Mouse (Mus musculus) forebrain, embryonic 16.5 days (tissue): Measurements from ENCODE around the gene Rad51b. TPM values are rescaled to one million over a fixed set of nuclear protein-coding genes. Genes with fewer than 3 reads are reported as not detected.

Experiments used
- ATAC-seq: fragments of 200-750 bp; cut with Nextera tagmentation; 2 replicates; pipeline ENCODE4 v1.8.0; 2017; ENCODE audit warnings: mild to moderate bottlenecking, moderate library complexity
- H3K27ac ChIP-seq: fragments of 300-500 bp; sonication (generic); 2 replicates; pipeline ENCODE4 v1.5.1; 2014; ENCODE audit warnings: low read length, control low read depth
- H3K27me3 ChIP-seq: fragments of 300-500 bp; sonication (generic); replicated peaks from 2 replicates; pipeline ENCODE4 v1.6.1; 2014; ENCODE audit warnings: low read length; ENCODE audit not compliant: control insufficient read depth, insufficient read depth
- H3K36me3 ChIP-seq: fragments of 300-500 bp; sonication (generic); 2 replicates; pipeline ENCODE4 v1.6.1; 2014; ENCODE audit not compliant: control insufficient read depth, insufficient read depth
- H3K4me1 ChIP-seq: fragments of 300-500 bp; sonication (generic); replicated peaks from 2 replicates; pipeline ENCODE4 v1.6.1; 2014; ENCODE audit warnings: low read length; ENCODE audit not compliant: control insufficient read depth, insufficient read depth
- H3K4me2 ChIP-seq: fragments of 300-500 bp; sonication (generic); 2 replicates; pipeline ENCODE4 v1.6.1; 2014; ENCODE audit warnings: mild to moderate bottlenecking, low read length, control low read depth
- H3K4me3 ChIP-seq: fragments of 300-500 bp; sonication (generic); replicated peaks from 2 replicates; pipeline ENCODE4 v1.5.1; 2014; ENCODE audit warnings: mild to moderate bottlenecking, low read length, control low read depth
- H3K9ac ChIP-seq: fragments of 300-500 bp; sonication (generic); replicated peaks from 2 replicates; pipeline ENCODE4 v1.6.1; 2014; ENCODE audit warnings: low read depth, low read length, control low read depth
- H3K9me3 ChIP-seq: fragments of 300-500 bp; sonication (generic); 2 replicates; pipeline ENCODE4 v1.6.1; 2016; ENCODE audit warnings: low read length; ENCODE audit not compliant: control insufficient read depth
- WGBS: fragments of 180-500 bp; shearing (Covaris S2); extraction: QIAGEN DNeasy Blood & Tissue Kit; methylation state at CpG from one replicate; pipeline ENCODE4 v1.1.7; 2014; 5-methylcytosine and 5-hydroxymethylcytosine counted together
- polyA plus RNA-seq: library from polyadenylated mRNA; unstranded; fragments of >200 nt; fragmentation: Nextera tagmentation; extraction: Ambion mirVana; gene quantifications from 2 replicates; pipeline ENCODE4 v1.2.1, GENCODE M21; 2015

Gene Rad51b
- polyA plus RNA-seq, 1 experiment from 2014 or later, result 2.6 TPM

DNA sequence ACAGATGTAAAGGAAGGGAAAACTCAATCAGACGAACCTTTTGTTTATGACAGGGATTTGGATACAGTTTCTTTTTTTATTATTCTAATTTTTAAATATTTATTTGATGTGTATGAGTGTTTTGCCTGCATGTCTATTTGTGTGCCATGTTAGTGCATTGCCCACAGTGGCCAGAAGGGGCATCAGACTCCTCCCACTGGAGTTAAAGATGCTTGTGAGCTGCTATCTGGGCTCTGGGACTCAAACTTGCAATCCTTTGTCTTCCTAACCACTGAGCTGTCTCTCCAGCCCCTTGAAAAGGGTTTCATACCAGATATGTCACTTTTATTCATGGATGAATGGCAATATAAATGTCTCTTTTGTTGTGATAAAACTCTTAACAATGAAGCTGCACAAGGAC, 65.1 kb downstream of the Rad51b start:
- 66% methylated on average over 1 of the region's 1 CpGs for whole genome bisulfite sequencing
- Histone ChIP-seq H3K9ac (no peak overlapping the region), H3K4me1 (no peaks in the 10 kb centered on the region), H3K4me2 (no peak overlapping the region), H3K36me3 (no peaks in the 10 kb centered on the region), H3K9me3 (no peaks in the 10 kb centered on the region), H3K27ac (no peak overlapping the region), H3K4me3 (no peak overlapping the region), H3K27me3 (no peaks in the 10 kb centered on the region)
- ATAC-seq, result no peak

DNA sequence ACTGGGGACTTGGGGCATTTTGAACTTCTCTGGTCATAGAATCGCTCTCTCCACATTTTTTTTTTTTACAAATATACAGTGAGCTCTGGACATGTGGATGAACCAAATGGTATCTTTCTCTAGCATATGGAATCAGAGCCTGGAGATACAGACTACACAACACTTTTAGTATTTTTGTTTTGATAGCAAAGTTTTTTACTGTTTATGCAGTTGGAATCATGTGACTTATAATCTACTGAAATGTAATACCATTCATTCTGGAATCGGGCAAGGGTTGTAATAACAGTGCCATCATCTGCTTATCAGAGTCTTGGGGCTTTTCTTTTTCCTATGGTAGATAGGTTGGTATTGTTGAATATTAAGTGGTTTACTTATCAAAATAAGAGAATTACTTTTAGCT, 67.2 kb downstream of the Rad51b start:
- Histone ChIP-seq H3K9me3 (no peaks in the 10 kb centered on the region), H3K4me3 (no peak overlapping the region), H3K9ac (no peak overlapping the region), H3K4me1 (no peaks in the 10 kb centered on the region), H3K36me3 (no peaks in the 10 kb centered on the region), H3K27ac (no peak overlapping the region), H3K4me2 (no peak overlapping the region), H3K27me3 (no peaks in the 10 kb centered on the region)
- no peak for ATAC-seq
- 91% methylated on average over 2 of the region's 2 CpGs for WGBS

DNA sequence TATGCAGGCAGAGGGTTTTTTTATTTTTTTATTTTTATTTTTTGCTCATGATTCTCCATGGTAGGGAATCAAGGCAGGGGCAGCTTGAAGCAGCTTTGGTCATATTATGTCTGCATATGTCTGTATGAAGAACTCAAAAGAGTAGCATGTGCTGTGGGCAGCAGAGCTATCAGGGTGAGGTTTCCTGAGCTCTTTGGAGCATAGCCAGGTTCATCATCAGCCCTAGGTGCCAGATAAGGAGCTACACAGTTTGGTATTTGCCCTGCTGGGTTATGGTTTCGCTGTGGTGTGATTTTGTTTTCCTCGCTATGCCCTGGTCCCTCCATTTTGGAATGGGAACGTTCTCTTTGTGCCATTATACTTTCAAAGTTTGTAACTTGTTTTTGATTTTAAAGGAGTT, 71.7 kb downstream of the Rad51b start:
- no peak overlapping the region for H3K9ac ChIP-seq
- ATAC-seq, result no peak
- H3K4me3 ChIP-seq, result no peak overlapping the region
- no peaks in the 10 kb centered on the region for H3K9me3 ChIP-seq
- WGBS, result 93% methylated on average over 3 of the region's 3 CpGs
- no peak overlapping the region for H3K27ac ChIP-seq
- H3K36me3 ChIP-seq, result no peaks in the 10 kb centered on the region
- no peaks in the 10 kb centered on the region for H3K4me1 ChIP-seq
- H3K27me3 ChIP-seq, result no peaks in the 10 kb centered on the region
- H3K4me2 ChIP-seq, result no peak overlapping the region

DNA sequence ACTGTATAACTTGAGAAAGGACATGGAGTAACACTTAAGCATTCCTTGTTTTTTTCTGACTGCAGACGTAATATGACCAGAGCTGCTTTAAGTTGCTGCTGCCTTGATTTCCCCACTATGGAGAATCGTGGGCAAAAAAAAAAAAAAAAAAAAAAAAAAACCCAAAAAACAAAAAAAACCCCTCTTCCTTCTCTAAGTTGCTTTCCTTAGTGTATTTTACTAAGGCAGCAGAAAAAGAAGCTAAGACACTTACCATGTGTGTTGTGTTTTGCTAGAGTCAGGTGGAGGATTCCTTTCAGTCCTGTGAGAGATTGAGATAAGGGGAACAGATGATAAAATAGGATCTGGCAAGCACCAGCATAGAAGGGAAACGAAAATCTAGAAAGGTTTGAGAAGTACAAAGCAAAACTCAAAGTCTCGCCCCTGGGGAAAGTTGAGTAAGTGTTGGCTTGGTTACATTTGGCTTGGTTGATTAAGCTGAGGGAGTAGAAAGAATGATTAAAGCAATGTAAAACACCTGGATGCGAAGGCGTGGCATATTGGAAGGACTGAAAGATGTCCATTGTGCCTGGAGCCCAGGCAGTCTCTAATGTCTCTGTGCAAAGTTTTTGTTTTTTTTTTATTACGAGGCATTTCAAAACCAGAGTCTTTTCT, 72.6 kb downstream of the Rad51b start:
- H3K4me1 ChIP-seq, result no peaks in the 10 kb centered on the region
- H3K4me3 ChIP-seq, result no peak overlapping the region
- no peak overlapping the region for H3K27ac ChIP-seq
- H3K9ac ChIP-seq, result no peak overlapping the region
- H3K4me2 ChIP-seq, result no peak overlapping the region
- H3K36me3 ChIP-seq, result no peaks in the 10 kb centered on the region
- no peak for ATAC-seq
- no peaks in the 10 kb centered on the region for H3K27me3 ChIP-seq
- H3K9me3 ChIP-seq, result no peaks in the 10 kb centered on the region
- WGBS, result 82% methylated on average over 7 of the region's 7 CpGs

DNA sequence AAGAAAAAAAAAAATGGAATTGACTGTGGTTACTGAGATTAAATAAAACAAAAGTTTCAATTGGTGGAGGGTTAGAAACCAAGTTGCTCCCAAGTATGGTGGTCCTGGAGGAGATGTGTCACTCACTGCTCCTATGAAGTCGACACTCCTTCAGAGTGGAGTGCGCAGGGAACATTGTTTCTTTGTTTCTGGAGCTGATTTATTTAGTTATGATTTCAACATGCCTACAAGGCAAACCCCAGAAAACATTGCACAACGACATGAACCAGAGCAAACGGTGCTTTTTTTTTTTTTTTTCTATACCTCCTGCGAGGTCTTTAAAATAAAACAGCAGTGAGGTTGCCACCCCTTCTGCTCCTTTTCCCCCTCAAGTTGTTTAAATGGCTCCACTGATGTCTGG, 75.6 kb downstream of the Rad51b start:
- H3K4me1 ChIP-seq, result no peaks in the 10 kb centered on the region
- H3K36me3 ChIP-seq, result no peaks in the 10 kb centered on the region
- no peak overlapping the region for H3K9ac ChIP-seq
- ATAC-seq, result no peak
- no peak overlapping the region for H3K4me3 ChIP-seq
- 89% methylated on average over 5 of the region's 5 CpGs for WGBS
- no peaks in the 10 kb centered on the region for H3K9me3 ChIP-seq
- H3K27ac ChIP-seq, result no peak overlapping the region
- no peaks in the 10 kb centered on the region for H3K27me3 ChIP-seq
- no peak overlapping the region for H3K4me2 ChIP-seq

DNA sequence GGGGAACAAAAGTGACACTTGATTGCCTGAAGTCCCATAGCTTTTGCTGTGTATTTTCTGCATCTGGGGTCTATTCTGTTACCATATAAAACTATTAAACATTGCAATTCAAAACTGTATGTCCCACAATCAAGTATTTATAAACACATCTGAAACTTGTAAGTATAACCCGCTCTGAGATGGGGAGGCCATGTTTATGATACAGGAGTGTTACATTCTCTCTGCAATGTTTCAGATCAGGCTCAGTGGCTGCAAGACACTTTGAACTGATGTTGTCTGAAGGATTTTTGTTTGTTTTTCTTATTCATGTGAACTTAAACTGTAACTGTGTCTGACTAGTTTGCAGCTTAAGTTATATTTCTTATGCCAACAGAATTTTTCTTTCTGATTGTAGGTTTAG, 80.3 kb downstream of the Rad51b start:
- Histone ChIP-seq H3K9ac (no peak overlapping the region), H3K4me3 (no peak overlapping the region), H3K9me3 (no peaks in the 10 kb centered on the region), H3K27ac (no peak overlapping the region), H3K4me2 (no peak overlapping the region), H3K36me3 (no peaks in the 10 kb centered on the region), H3K4me1 (no peaks in the 10 kb centered on the region), H3K27me3 (no peaks in the 10 kb centered on the region)
- WGBS, result 91% methylated on average over 1 of the region's 1 CpGs
- ATAC-seq, result no peak

DNA sequence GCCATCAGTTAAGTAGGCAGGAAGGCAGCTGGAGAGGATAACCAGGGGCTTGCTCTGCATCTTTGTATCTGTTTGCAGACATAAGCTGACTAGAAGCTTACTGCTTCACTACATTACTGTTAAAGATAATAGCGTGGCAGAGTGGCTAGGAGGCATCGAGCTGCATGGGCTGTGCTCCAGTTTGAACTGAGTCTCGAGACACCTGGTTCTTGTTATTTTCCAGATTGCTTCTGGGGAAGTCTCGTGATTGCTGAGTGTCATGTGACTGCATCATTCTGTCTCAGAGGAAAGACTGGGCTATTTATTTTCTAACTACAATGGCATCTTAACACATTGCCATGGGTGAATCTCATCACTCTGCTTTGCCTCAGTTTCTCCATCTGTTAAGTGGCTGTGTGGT, 80.8 kb downstream of the Rad51b start:
- no peak overlapping the region for H3K9ac ChIP-seq
- no peaks in the 10 kb centered on the region for H3K9me3 ChIP-seq
- no peak overlapping the region for H3K4me3 ChIP-seq
- no peaks in the 10 kb centered on the region for H3K36me3 ChIP-seq
- no peak overlapping the region for H3K27ac ChIP-seq
- H3K4me2 ChIP-seq, result no peak overlapping the region
- H3K4me1 ChIP-seq, result no peaks in the 10 kb centered on the region
- WGBS, result 63% methylated on average over 4 of the region's 4 CpGs
- no peaks in the 10 kb centered on the region for H3K27me3 ChIP-seq
- ATAC-seq, result no peak

DNA sequence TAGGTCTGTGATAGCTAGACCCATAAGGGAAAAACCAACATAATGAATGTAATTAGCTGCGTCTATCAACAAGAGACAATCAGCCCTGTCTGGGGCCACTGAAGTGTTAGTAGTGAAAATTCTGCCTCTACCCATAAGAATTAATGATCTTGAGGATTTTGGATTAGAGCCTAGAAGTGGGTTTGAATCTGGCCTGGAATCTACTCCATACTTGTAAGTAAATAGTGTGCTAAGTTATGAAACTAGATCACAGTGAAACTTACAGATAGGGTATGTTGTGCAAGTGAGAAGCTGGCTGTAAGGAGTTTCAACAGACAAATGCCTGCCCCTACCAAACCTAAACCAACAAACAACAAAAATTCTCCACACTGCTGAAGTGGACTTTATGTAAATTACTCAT, 83.1 kb downstream of the Rad51b start:
- Histone ChIP-seq H3K9me3 (no peaks in the 10 kb centered on the region), H3K27ac (no peak overlapping the region), H3K9ac (no peak overlapping the region), H3K4me3 (no peak overlapping the region), H3K36me3 (no peaks in the 10 kb centered on the region), H3K27me3 (no peaks in the 10 kb centered on the region), H3K4me2 (no peak overlapping the region), H3K4me1 (0 out of 2 replicates have a peak, but pooled peaks cover 2% of the 10 kb centered on the region)
- 35% methylated on average over 1 of the region's 1 CpGs for WGBS
- ATAC-seq, result no peak

DNA sequence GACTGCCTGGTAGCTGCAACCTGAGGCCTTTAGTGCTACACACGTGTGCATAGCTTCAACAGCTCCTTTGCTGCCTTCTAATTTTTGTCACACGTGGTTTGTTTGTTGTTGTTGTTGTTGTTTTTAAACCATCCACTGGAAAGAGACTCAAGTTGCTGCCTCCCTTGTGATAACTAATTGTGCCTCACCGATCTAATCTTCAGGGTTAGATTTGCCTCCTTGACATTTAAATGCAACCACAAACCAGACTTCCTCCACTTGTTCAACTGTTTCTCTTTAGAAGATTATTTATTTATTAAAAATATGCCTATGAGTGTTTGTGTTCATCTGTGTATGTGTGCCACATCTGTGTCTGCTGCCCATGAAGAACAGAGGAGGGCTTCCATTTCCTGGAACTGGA, 84.4 kb downstream of the Rad51b start:
- H3K36me3 ChIP-seq, result no peaks in the 10 kb centered on the region
- no peak overlapping the region for H3K4me2 ChIP-seq
- H3K4me1 ChIP-seq, result 0 out of 2 replicates have a peak, but pooled peaks cover 2% of the 10 kb centered on the region
- H3K4me3 ChIP-seq, result no peak overlapping the region
- H3K27me3 ChIP-seq, result no peaks in the 10 kb centered on the region
- H3K27ac ChIP-seq, result no peak overlapping the region
- 89% methylated on average over 3 of the region's 3 CpGs for WGBS
- H3K9me3 ChIP-seq, result no peaks in the 10 kb centered on the region
- H3K9ac ChIP-seq, result no peak overlapping the region
- no peak for ATAC-seq

DNA sequence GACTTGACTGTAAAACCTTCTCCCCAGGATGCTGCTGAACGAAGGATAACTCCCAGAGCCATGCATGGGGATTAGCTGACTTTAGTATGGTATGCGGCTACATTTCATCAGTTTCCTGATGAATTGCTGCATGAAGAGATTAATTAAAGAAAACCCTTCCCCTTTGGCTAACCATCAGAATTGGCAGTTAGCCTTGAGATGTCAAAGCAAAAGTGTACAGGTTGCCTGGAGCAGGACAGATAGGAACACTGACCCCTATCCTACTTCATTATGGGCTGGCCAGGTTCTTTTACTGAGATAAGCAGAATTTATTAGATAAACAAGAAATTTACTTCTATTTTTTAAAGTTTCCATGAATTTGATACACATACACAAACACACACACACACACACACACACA, 85.3 kb downstream of the Rad51b start:
- Histone ChIP-seq H3K4me1 (0 out of 2 replicates have a peak, but pooled peaks cover 2% of the 10 kb centered on the region), H3K36me3 (no peaks in the 10 kb centered on the region), H3K9me3 (no peaks in the 10 kb centered on the region), H3K4me3 (no peak overlapping the region), H3K27me3 (no peaks in the 10 kb centered on the region), H3K9ac (no peak overlapping the region), H3K4me2 (no peak overlapping the region), H3K27ac (no peak overlapping the region)
- WGBS, result 29% methylated on average over 2 of the region's 2 CpGs
- no peak for ATAC-seq
